Mouse (Mus musculus): ENCODE measurements at regions not wholly inside any gene's neighbourhood (a gene's known extent, or its start where the extent isn't known, plus 50 kb on each side); places are given as distances from the start of the nearest gene placed in this dataset.

DNA sequence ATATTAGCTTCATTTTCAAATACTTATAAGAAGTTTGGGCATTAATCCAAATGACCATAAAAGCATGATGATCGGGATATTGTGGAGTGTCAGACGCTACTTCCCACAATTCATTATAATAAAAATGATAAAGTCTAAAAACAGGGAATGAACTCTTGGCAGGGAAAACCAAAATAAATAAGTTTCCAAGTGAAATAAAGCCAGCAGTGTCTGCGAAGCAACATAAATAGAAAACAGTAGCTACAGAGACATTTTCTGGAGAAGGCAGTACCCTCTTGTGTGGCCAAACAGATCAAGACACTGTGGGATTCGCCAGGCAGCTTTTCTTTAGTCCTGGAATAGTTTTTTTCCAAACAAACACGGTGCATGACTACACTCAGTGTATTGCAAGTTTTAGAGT lies 172.7 kb upstream of the Hand2 start:
- no peak for DNase-seq (ENCODE audit: extremely low spot score)

DNA sequence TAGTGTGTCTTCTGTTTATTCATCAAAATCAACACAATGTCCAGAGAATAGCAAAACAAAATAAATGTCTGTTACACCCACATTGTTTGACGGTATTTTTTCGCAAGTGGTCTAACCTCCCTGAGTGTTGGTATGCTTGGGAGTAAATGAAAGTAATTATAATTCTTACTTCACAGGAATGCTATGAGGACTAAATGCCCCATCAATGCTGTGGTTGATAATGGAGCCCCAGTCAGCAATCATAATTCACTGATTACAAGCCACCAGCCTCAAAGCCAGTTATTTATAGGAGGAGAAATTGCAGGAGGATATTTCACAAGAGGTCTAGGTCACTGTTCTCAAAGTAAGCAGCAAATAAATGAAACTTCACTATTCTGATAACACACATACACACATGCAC lies 129.6 kb upstream of the Hand2 start:
- DNase-seq (ENCODE audit: extremely low spot score), result no peak

DNA sequence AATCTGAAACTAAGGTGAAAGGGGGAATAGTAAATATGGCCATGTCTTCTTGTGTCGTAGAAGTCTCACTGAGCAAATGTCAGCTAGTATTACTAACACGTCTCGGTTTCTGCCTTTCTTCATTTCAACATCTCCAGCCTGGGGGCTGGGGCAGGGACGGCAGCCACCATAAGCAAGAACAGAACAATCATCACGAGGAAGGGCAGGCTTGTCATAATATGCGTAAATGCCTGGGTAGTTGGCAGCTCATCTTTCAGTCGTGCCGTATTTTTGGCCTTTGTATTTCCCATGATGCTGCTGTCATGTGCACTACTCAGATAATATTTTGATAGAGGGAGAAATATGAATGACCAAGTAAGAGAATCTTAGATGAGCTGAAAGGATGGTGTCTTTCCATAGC lies 120.5 kb upstream of the Hand2 start:
- no peak for DNase-seq (ENCODE audit: extremely low spot score)

DNA sequence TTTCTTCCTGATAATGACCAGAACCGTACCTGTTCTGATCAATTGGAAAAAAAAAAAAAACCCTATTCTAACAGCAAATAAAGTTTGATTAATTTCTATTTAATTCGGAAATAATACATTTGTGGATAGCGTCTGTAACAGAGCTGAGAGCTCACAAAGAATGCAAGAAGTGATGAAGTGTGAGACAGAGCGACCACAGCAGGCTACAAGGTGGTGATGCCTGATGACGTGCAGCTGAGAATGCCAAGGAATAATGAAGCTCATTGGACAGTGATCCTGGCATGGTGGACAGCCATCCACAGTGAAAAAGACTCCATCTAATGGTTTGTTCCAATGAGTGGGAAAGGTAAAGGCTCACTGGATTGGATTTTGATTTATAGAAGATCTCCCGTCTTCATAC lies 111.2 kb upstream of the Hand2 start:
- DNase-seq (ENCODE audit: extremely low spot score), result no peak

DNA sequence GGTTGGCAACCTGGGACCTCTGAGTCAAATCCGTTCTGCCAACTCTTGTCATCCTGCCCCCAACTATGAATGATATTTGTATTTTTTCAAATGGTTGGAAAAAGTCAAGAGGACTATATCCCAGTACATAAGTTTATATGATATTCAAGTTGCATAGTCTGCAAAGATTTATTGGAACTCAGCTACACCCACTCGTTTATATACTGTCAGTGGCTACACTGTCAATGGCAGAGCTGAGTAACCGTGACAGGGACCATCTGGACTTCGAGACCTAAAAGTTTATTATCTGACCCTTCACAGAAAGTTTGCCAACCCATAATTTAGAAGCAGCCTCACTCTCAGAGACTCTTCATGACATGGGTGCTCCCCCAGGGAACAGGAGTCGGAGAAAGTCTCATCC lies 107.7 kb upstream of the Hand2 start:
- no peak for DNase-seq (ENCODE audit: extremely low spot score)

DNA sequence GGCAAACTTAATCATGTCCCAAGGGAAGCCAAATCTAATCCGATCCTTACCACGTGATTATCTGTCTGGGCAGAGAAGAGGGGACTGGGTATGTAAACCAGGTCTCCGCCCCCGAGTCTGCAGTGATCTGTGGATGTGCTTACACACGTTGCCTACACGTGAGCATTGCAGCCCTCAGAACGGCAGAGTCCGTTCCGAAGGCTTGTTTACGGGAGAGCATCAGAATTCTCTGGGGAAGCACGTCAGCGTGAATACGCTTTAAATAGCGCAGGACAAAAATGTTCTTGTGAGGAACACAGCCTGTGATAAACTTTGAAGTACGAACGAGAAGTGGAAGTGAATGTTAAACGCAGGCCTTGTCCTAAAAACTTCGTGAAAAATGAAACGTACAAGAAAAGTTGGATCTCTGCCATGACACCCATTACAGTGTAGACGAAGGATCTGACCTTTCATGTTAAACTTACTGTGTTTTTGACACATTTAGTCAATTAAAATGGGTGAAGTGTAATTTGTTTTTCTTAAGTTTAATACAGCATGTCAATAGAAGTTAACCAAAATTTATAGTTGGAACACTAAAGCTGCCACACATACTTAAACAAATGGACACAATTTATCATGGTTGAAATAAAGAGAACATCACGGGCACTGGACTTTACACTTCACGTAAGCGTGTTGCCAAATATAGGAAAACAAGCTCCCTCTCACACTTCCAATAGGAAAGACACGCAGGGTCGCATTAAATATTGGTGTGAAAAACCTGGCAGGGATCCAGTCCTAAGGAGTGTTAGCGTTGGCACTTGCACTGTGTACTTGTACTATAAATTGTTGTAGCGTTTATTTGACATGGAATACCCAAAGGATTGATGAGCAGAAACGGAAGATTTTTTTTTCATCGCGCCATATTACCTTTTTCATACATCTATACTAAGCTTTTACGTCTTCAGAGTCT lies 106.5 kb upstream of the Hand2 start:
- no peak for DNase-seq (ENCODE audit: extremely low spot score)

DNA sequence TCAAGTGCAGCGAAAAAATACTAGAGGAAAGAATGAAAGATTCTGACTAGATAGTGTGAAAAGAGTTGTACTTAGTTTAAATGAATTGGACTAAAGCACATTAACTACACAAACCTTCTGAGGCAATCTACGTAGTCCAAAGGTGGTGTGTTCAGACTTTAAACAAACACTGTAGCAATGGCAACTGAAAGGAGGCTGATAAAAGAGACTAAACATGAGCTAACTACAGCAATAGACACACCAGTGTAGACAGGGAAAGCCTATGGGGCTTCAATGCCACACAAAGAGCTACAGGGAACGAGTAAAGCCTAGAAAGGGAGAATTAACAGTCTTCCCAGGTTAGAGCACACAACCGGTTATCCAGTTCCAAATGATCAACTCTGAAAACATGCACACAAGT lies 90.2 kb upstream of the Hand2 start:
- no peak for DNase-seq (ENCODE audit: extremely low spot score)

DNA sequence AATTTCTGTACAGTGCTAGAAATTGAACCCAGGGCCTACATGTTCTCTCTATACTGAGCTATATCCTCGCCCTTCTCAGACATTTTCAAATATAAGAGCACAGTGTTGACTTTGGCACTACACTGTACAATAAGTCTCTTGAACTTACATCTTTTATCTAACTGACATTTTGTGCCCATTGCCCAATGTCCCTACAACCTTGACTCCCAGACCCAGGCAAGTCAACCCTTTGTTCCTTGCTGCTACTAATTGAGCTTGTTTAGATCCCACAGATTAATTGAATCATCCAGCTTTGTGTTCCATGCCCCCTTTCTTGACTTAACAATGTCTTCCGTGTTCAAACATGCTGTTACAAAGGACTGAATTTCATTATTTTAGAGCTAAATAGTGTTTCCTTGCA lies 78.5 kb upstream of the Hand2 start:
- DNase-seq (ENCODE audit: extremely low spot score), result no peak

DNA sequence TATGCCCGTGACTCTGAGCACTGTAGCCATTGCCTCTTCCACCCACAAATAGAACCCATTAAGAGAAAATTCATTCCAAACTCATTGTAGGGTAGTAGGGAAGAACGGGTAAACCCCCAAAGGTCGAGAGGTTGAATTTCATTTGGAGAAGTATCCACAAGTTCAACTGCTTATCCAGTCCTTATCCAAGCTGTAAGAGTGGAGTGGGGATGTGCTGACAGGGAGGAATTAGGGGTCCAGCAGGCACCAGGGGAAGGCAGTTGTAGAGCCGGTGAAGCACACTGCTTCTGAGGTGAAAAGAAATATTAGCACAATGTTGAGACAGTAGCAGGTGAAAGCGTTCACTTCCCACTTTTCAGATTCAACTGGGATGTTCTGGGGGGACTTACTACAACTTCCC lies 71.7 kb upstream of the Hand2 start:
- DNase-seq (ENCODE audit: extremely low spot score), result no peak
